Mouse (Mus musculus) spleen, postnatal 4 days (tissue): ENCODE results near the gene Rgs9.

Experiments
- DNase-seq, 2 experiments: peaks; one replicate each; pipeline ENCODE4 v3.0.0; 2022; ENCODE audit warnings: low spot score in 2 of 2

Gene Rgs9

GRCm38 (mm10) chr11:109175376-109175969 lies 122.5 kb downstream of the Rgs9 start:
- no peak for DNase-seq
